Mouse (Mus musculus) CH12.LX (cell line): ENCODE results near the gene Vps33a. TPM values are rescaled to one million over a fixed set of nuclear protein-coding genes. Genes with fewer than 3 reads are reported as not detected.

Experiments
- DNase-seq: peaks from one replicate; pipeline ENCODE4 v3.0.0-alpha.2; 2013; ENCODE audit errors: extremely low read depth
- H3K27ac ChIP-seq: 2 replicates; pipeline ENCODE4 v1.5.1; 2012; ENCODE audit warnings: low read depth, mild to moderate bottlenecking, control low read depth, moderate library complexity; ENCODE audit not compliant: insufficient read depth
- H3K27me3 ChIP-seq: replicated peaks from 2 replicates; pipeline ENCODE3; 2012; ENCODE audit warnings: inconsistent platforms
- H3K36me3 ChIP-seq, 2 experiments: replicated peaks in 1 of 2; 2 replicates each; pipeline versions ENCODE3 to v1.6.1; 2012; ENCODE audit warnings: inconsistent platforms in 1 of 2, low read length in 1 of 2, mild to moderate bottlenecking in 1 of 2, mixed read lengths in 1 of 2, moderate library complexity in 1 of 2; ENCODE audit not compliant: control insufficient read depth in 1 of 2, insufficient read depth in 1 of 2
- H3K4me1 ChIP-seq, 2 experiments: 2 replicates each; pipeline ENCODE4 v1.6.1; 2012; ENCODE audit warnings: inconsistent platforms in 1 of 2, moderate library complexity in 1 of 2; ENCODE audit not compliant: insufficient read depth in 2 of 2, control insufficient read depth in 1 of 2
- H3K4me2 ChIP-seq: 2 replicates; pipeline ENCODE4 v1.6.1; 2012; ENCODE audit warnings: low read depth, mild to moderate bottlenecking, control low read depth; ENCODE audit not compliant: poor library complexity, insufficient read depth, severe bottlenecking
- H3K4me3 ChIP-seq, 3 experiments: fragments of 150-350 bp in 1 of 3; sonication (generic) in 1 of 3; replicated peaks in 1 of 3; 2 replicates each; pipeline versions ENCODE3 to v1.5.1; 2011 to 2012; ENCODE audit warnings: low read depth in 2 of 3, low read length in 2 of 3, mild to moderate bottlenecking in 2 of 3, moderate library complexity in 2 of 3, control low read depth in 1 of 3, improper control_type of control experiment in 1 of 3, inconsistent platforms in 1 of 3, mixed read lengths in 1 of 3; ENCODE audit not compliant: poor library complexity in 1 of 3
- H3K79me2 ChIP-seq: replicated peaks from 2 replicates; pipeline ENCODE4 v1.6.1; 2012; ENCODE audit warnings: mild to moderate bottlenecking, moderate library complexity; ENCODE audit not compliant: control insufficient read depth, poor library complexity, insufficient read depth, severe bottlenecking; ENCODE audit errors: extremely low read depth
- H3K9ac ChIP-seq: 2 replicates; pipeline ENCODE4 v1.6.1; 2012; ENCODE audit warnings: low read depth, mild to moderate bottlenecking, control low read depth, moderate library complexity; ENCODE audit not compliant: insufficient read depth
- H3K9me3 ChIP-seq: replicated peaks from 2 replicates; pipeline ENCODE3; 2012; ENCODE audit warnings: low read length, inconsistent platforms, mixed read lengths
- BHLHE40 ChIP-seq: IDR thresholded peaks from 2 replicates; pipeline ENCODE4 v1.6.1; 2011; ENCODE audit warnings: mild to moderate bottlenecking, low read depth, low read length, improper control_type of control experiment
- CHD1 ChIP-seq: IDR thresholded peaks from 2 replicates; pipeline ENCODE4 v1.6.1; 2012; ENCODE audit warnings: low read depth, low read length, improper control_type of control experiment, inconsistent platforms
- CHD2 ChIP-seq: IDR thresholded peaks from 2 replicates; pipeline ENCODE4 v1.6.1; 2011; ENCODE audit warnings: low read length, improper control_type of control experiment
- CTCF ChIP-seq, 2 experiments: IDR thresholded peaks in 1 of 2; conservative IDR thresholded peaks in 1 of 2; 2 replicates each; pipeline ENCODE4 v1.5.1; 2011 to 2012; ENCODE audit warnings: low read depth in 2 of 2, low read length in 2 of 2, improper control_type of control experiment in 1 of 2, inconsistent platforms in 1 of 2, mild to moderate bottlenecking in 1 of 2, moderate library complexity in 1 of 2
- E2F4 ChIP-seq: IDR thresholded peaks from 2 replicates; pipeline ENCODE4 v1.6.1; 2011; ENCODE audit warnings: low read depth, low read length, improper control_type of control experiment; ENCODE audit not compliant: insufficient replicate concordance
- ELF1 ChIP-seq: IDR thresholded peaks from 2 replicates; pipeline ENCODE4 v1.6.1; 2014; ENCODE audit warnings: low read depth, mild to moderate bottlenecking, inconsistent platforms, low read length, improper control_type of control experiment
- EP300 ChIP-seq: IDR thresholded peaks from 2 replicates; pipeline ENCODE4 v1.6.1; 2011; ENCODE audit warnings: low read length, improper control_type of control experiment
- GABPA ChIP-seq: IDR thresholded peaks from 2 replicates; pipeline ENCODE4 v1.6.1; 2012; ENCODE audit warnings: low read depth, low read length, improper control_type of control experiment, inconsistent platforms; ENCODE audit not compliant: insufficient replicate concordance
- JUND ChIP-seq: conservative IDR thresholded peaks from 2 replicates; pipeline ENCODE4 v1.6.1; 2011; ENCODE audit warnings: low read depth, low read length, improper control_type of control experiment
- KAT2A ChIP-seq: IDR thresholded peaks from 2 replicates; pipeline ENCODE4 v1.6.1; 2012; ENCODE audit warnings: low read length, improper control_type of control experiment, inconsistent platforms; ENCODE audit not compliant: insufficient replicate concordance
- MAX ChIP-seq: IDR thresholded peaks from 2 replicates; pipeline ENCODE4 v1.6.1; 2011; ENCODE audit warnings: low read length, improper control_type of control experiment
- MEF2A ChIP-seq: IDR thresholded peaks from 2 replicates; pipeline ENCODE4 v1.6.1; 2014; ENCODE audit warnings: low read depth, mild to moderate bottlenecking, inconsistent platforms, low read length, improper control_type of control experiment, borderline replicate concordance
- MYC ChIP-seq: IDR thresholded peaks from 2 replicates; pipeline ENCODE4 v1.6.1; 2011; ENCODE audit warnings: low read depth, mild to moderate bottlenecking, improper control_type of control experiment, low read length
- NRF1 ChIP-seq: IDR thresholded peaks from 2 replicates; pipeline ENCODE4 v1.6.1; 2014; ENCODE audit warnings: low read depth, mild to moderate bottlenecking, inconsistent platforms, low read length, improper control_type of control experiment, moderate library complexity
- PAX5 ChIP-seq: IDR thresholded peaks from 2 replicates; pipeline ENCODE4 v1.6.1; 2012; ENCODE audit warnings: low read length, inconsistent platforms, mixed read lengths
- POLR2A ChIP-seq: IDR thresholded peaks from 2 replicates; pipeline ENCODE4 v1.6.1; 2011; ENCODE audit warnings: low read depth, mild to moderate bottlenecking, improper control_type of control experiment, low read length
- POLR2AphosphoS2 ChIP-seq: IDR thresholded peaks from 2 replicates; pipeline ENCODE4 v1.6.1; 2011; ENCODE audit warnings: low read depth, low read length, improper control_type of control experiment
- RCOR1 ChIP-seq: conservative IDR thresholded peaks from 2 replicates; pipeline ENCODE4 v1.6.1; 2012; ENCODE audit warnings: low read depth, mild to moderate bottlenecking, inconsistent platforms, low read length, improper control_type of control experiment
- SIN3A ChIP-seq: IDR thresholded peaks from 2 replicates; pipeline ENCODE4 v1.6.1; 2012; ENCODE audit warnings: low read length, improper control_type of control experiment, inconsistent platforms
- TBP ChIP-seq: conservative IDR thresholded peaks from 2 replicates; pipeline ENCODE4 v1.6.1; 2011; ENCODE audit warnings: low read depth, low read length, improper control_type of control experiment
- USF1 ChIP-seq: IDR thresholded peaks from 2 replicates; pipeline ENCODE4 v1.6.1; 2014; ENCODE audit warnings: low read depth, mild to moderate bottlenecking, inconsistent platforms, low read length, improper control_type of control experiment
- ZC3H11A ChIP-seq: IDR thresholded peaks from 2 replicates; pipeline ENCODE4 v1.6.1; 2012; ENCODE audit warnings: low read depth, mild to moderate bottlenecking, inconsistent platforms, low read length, improper control_type of control experiment
- ZKSCAN1 ChIP-seq: IDR thresholded peaks from 2 replicates; pipeline ENCODE4 v1.6.1; 2012; ENCODE audit warnings: low read depth, inconsistent platforms, low read length, improper control_type of control experiment, borderline replicate concordance
- dilution Hi-C: fragments of 300-500 bp; cut with MboI; formaldehyde crosslinking; loops from 2 replicates; pipeline ENCODE4 v1.14.3; 2020; ENCODE audit warnings: low sequenced_read_pairs; ENCODE audit not compliant: extremely low pct_unique_long_range_greater_than_20kb, extremely low pct_ligation_motif_present
- in situ Hi-C: fragments of 300-500 bp; cut with MboI; formaldehyde crosslinking; loops from 3 replicates; pipeline ENCODE4 v1.14.3; 2019; ENCODE audit warnings: low sequenced_read_pairs, low pct_ligation_motif_present, low pct_unique_long_range_greater_than_20kb, mixed read lengths
- polyA plus RNA-seq: library from polyadenylated mRNA; unstranded; fragments of >175 nt; gene quantifications from 2 replicates; pipeline ENCODE4 v1.2.1, GENCODE M21; 2012; ENCODE audit warnings: low read depth; ENCODE audit not compliant: insufficient read length
- total RNA-seq, 2 experiments: library from RNA; depleted of rRNA; stranded (reverse); fragments of 300-350 nt in 1 of 2; fragments of >200 nt in 1 of 2; gene quantifications; 2 replicates each; pipeline ENCODE4 v1.2.3; 2012 to 2014

The Vps33a gene
- total and polyA plus RNA-seq, 3 experiments: 17.1 to 30.6 (median 21.0) TPM

DNA sequence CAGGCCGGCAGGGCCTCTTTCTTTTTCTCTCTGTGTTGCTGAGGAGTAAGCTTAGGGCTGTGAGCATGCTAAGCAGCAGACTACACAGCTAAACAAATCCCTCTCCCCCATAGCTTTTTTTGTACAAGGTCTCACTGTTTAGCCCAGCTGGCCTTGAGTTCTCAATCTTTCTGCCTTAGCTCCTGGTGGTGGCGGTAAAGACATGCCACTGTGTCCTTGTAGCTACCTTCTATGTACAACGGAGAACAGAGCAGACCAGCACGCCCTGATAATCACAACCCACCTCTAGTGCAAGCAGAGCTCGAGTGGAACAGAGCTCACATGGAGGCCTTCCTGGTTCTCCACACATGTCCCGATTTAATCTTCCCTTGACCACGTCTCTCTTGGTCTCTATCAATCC is 44.2 kb downstream of the Vps33a start:
- Histone ChIP-seq H3K4me2 (no peak overlapping the region), H3K27ac (no peak overlapping the region), H3K4me3 (no peak overlapping the region), H3K9me3 (no peaks in the 10 kb centered on the region), H3K9ac (no peak overlapping the region), H3K4me1 (peaks cover 3 to 5% of the 10 kb centered on the region in 2 experiments), H3K36me3 (peaks cover 48 to 85% of the 10 kb centered on the region in 2 experiments), H3K27me3 (no peaks in the 10 kb centered on the region), H3K79me2 (no peaks in the 10 kb centered on the region; the same call in 1 of the 2 replicates)
- TF ChIP-seq MEF2A (no peak), ZKSCAN1 (no peak), KAT2A (no peak), NRF1 (no peak), POLR2AphosphoS2 (no peak), USF1 (no peak), POLR2A (no peak), MAX (no peak), ZC3H11A (no peak), E2F4 (no peak), PAX5 (no peak), MYC (no peak), JUND (no peak), EP300 (no peak), CHD1 (no peak), RCOR1 (no peak)
- dilution Hi-C loops: no loop called here
- in situ Hi-C loops: no loop called here
- DNase-seq: no peak

GRCm38 (mm10) chr5:123525916-123526495 is 46.8 kb downstream of the Vps33a start:
- Histone ChIP-seq H3K4me2 (no peak overlapping the region), H3K9ac (no peak overlapping the region), H3K4me1 (peaks cover 3 to 21% of the 10 kb centered on the region in 2 experiments), H3K79me2 (no peaks in the 10 kb centered on the region; the same call in none of the 2 replicates), H3K4me3 (no peak overlapping the region)
- DNase-seq: no peak
- no peak for TF ChIP-seq CHD2
- TF ChIP-seq ELF1: no peak
- no peak for TF ChIP-seq TBP
- TF ChIP-seq JUND: no peak
- TF ChIP-seq CTCF (conservative IDR thresholded peaks at IDR 0.05 in 1 of 2, IDR thresholded peaks at IDR 0.05 in 1 of 2; ENCODE audit: low read depth in 2 of 2, low read length in 2 of 2): no peak
- TF ChIP-seq GABPA: no peak
- no peak for TF ChIP-seq BHLHE40
- TF ChIP-seq PAX5: no peak
- no peak for TF ChIP-seq NRF1
- TF ChIP-seq SIN3A: no peak
- TF ChIP-seq MEF2A: no peak
- TF ChIP-seq, all 38 proteins: peak for 0
- no peaks in the 10 kb centered on the region for H3K9me3 ChIP-seq
- in situ Hi-C loops: no loop called here
- dilution Hi-C loops: no loop called here
- no peaks in the 10 kb centered on the region for H3K27me3 ChIP-seq
- H3K27ac ChIP-seq: no peak overlapping the region
- peaks cover 23 to 68% of the 10 kb centered on the region in 2 experiments for H3K36me3 ChIP-seq
